Mouse (Mus musculus) neural tube, embryonic 12.5 days (tissue): ENCODE measurements around the gene D6Ertd527e. TPM values are rescaled to one million over a fixed set of nuclear protein-coding genes. Genes with fewer than 3 reads are reported as not detected.
"Not testable (repeated sequence)": the region's sequence is repeated elsewhere in the genome, so short reads cannot be mapped to it uniquely, and the experiment has no call there.

Experiments used
- ATAC-seq: fragments of 200-750 bp; cut with Nextera tagmentation; 2 replicates; pipeline ENCODE4 v1.8.0; 2017; ENCODE audit warnings: low read depth, mild to moderate bottlenecking, moderate TSS enrichment, moderate library complexity; ENCODE audit not compliant: low FRiP score
- H3K27ac ChIP-seq: fragments of 300-500 bp; sonication (generic); 2 replicates; pipeline ENCODE4 v1.5.1; 2016
- H3K27me3 ChIP-seq: fragments of 300-500 bp; sonication (generic); replicated peaks from 2 replicates; pipeline ENCODE4 v1.6.1; 2016; ENCODE audit warnings: mild to moderate bottlenecking
- H3K36me3 ChIP-seq: fragments of 300-500 bp; sonication (generic); 2 replicates; pipeline ENCODE4 v1.6.1; 2016; ENCODE audit warnings: mild to moderate bottlenecking
- H3K4me1 ChIP-seq: fragments of 300-500 bp; sonication (generic); 2 replicates; pipeline ENCODE4 v1.6.1; 2016
- H3K4me2 ChIP-seq: fragments of 300-500 bp; sonication (generic); replicated peaks from 2 replicates; pipeline ENCODE4 v1.6.1; 2016; ENCODE audit warnings: mild to moderate bottlenecking
- H3K4me3 ChIP-seq: fragments of 300-500 bp; sonication (generic); 2 replicates; pipeline ENCODE4 v1.5.1; 2016
- H3K9ac ChIP-seq: fragments of 300-500 bp; sonication (generic); 2 replicates; pipeline ENCODE4 v1.6.1; 2016; ENCODE audit warnings: mild to moderate bottlenecking
- H3K9me3 ChIP-seq: fragments of 300-500 bp; sonication (generic); 2 replicates; pipeline ENCODE4 v1.6.1; 2016; ENCODE audit warnings: mild to moderate bottlenecking
- WGBS: fragments of 180-500 bp; shearing (Covaris S2); methylation state at CpG from one replicate; pipeline ENCODE4 v1.1.7; 2016; 5-methylcytosine and 5-hydroxymethylcytosine counted together
- polyA plus RNA-seq: library from polyadenylated mRNA; unstranded; fragments of >200 nt; fragmentation: Nextera tagmentation; extraction: Ambion mirVana; gene quantifications from 2 replicates; pipeline ENCODE4 v1.2.1, GENCODE M21; 2016

Gene D6Ertd527e
- polyA plus RNA-seq, 1 experiment from 2014 or later, result 0.19 TPM

GRCm38 (mm10) chr6:87092476-87092875, 12.1 kb upstream of the D6Ertd527e start:
- 93% methylated on average over 5 of the region's 5 CpGs for WGBS
- Histone ChIP-seq H3K4me3 (no peak overlapping the region), H3K36me3 (peaks cover 21% of the 10 kb centered on the region), H3K4me2 (no peak overlapping the region), H3K4me1 (no peaks in the 10 kb centered on the region), H3K9me3 (no peaks in the 10 kb centered on the region), H3K27me3 (no peaks in the 10 kb centered on the region), H3K9ac (no peak overlapping the region), H3K27ac (no peak overlapping the region)
- ATAC-seq, result no peak

GRCm38 (mm10) chr6:87093631-87094030, 10.9 kb upstream of the D6Ertd527e start:
- H3K9me3 ChIP-seq, H3K4me2 ChIP-seq, ATAC-seq, H3K27me3 ChIP-seq, H3K9ac ChIP-seq, H3K4me3 ChIP-seq, H3K4me1 ChIP-seq, H3K27ac ChIP-seq: not testable (repeated sequence)
- 93% methylated on average over 8 of the region's 8 CpGs for WGBS
- H3K36me3 ChIP-seq, result peaks cover 12% of the 10 kb centered on the region

GRCm38 (mm10) chr6:87099261-87099660, 5.3 kb upstream of the D6Ertd527e start:
- WGBS, result 13% methylated on average over 3 of the region's 3 CpGs
- peaks cover 8% of the 10 kb centered on the region for H3K4me1 ChIP-seq
- H3K36me3 ChIP-seq, result no peaks in the 10 kb centered on the region
- no peaks in the 10 kb centered on the region for H3K27me3 ChIP-seq
- no peak for ATAC-seq
- H3K4me2 ChIP-seq, result no peak overlapping the region
- H3K9me3 ChIP-seq, result no peaks in the 10 kb centered on the region
- H3K9ac ChIP-seq, result no peak overlapping the region
- H3K4me3 ChIP-seq, result no peak overlapping the region
- H3K27ac ChIP-seq, result no peak overlapping the region

GRCm38 (mm10) chr6:87099671-87100296, 4.8 kb upstream of the D6Ertd527e start:
- Histone ChIP-seq H3K4me1 (peaks cover 8% of the 10 kb centered on the region), H3K9ac (no peak overlapping the region), H3K27ac (no peak overlapping the region), H3K36me3 (no peaks in the 10 kb centered on the region), H3K27me3 (no peaks in the 10 kb centered on the region), H3K9me3 (no peaks in the 10 kb centered on the region), H3K4me3 (no peak overlapping the region), H3K4me2 (no peak overlapping the region)
- 63% methylated on average over 7 of the region's 7 CpGs for WGBS
- ATAC-seq, result no peak

GRCm38 (mm10) chr6:87100297-87101020, 4.1 kb upstream of the D6Ertd527e start:
- Histone ChIP-seq H3K4me3 (no peak overlapping the region), H3K9me3 (no peaks in the 10 kb centered on the region), H3K4me1 (peaks cover 8% of the 10 kb centered on the region), H3K9ac (no peak overlapping the region), H3K36me3 (no peaks in the 10 kb centered on the region), H3K27ac (no peak overlapping the region), H3K4me2 (no peak overlapping the region), H3K27me3 (no peaks in the 10 kb centered on the region)
- WGBS, result 90% methylated on average over 9 of the region's 9 CpGs
- no peak for ATAC-seq

GRCm38 (mm10) chr6:87101281-87101954, 3.1 kb upstream of the D6Ertd527e start:
- Histone ChIP-seq H3K9ac (peak overlapping the region; percentile 49), H3K9me3 (no peaks in the 10 kb centered on the region), H3K4me1 (peaks cover 8% of the 10 kb centered on the region), H3K27me3 (no peaks in the 10 kb centered on the region), H3K4me3 (0 out of 2 replicates have a peak overlapping the region, but pooled peaks have one; percentile 16), H3K4me2 (peak overlapping the region; percentile 56), H3K36me3 (no peaks in the 10 kb centered on the region), H3K27ac (no peak overlapping the region)
- 18% methylated on average over 12 of the region's 12 CpGs for WGBS
- peak; percentile 79 for ATAC-seq

GRCm38 (mm10) chr6:87101955-87102353, 2.6 kb upstream of the D6Ertd527e start:
- H3K4me2 ChIP-seq, result no peak overlapping the region
- peak; percentile 54; the same call in 1 of the 2 replicates for ATAC-seq
- no peaks in the 10 kb centered on the region for H3K27me3 ChIP-seq
- H3K27ac ChIP-seq, result no peak overlapping the region
- H3K9me3 ChIP-seq, result no peaks in the 10 kb centered on the region
- H3K36me3 ChIP-seq, result no peaks in the 10 kb centered on the region
- WGBS, result 40% methylated on average over 4 of the region's 4 CpGs
- peaks cover 8% of the 10 kb centered on the region for H3K4me1 ChIP-seq
- no peak overlapping the region for H3K9ac ChIP-seq
- no peak overlapping the region for H3K4me3 ChIP-seq

GRCm38 (mm10) chr6:87102421-87102911, 2.1 kb upstream of the D6Ertd527e start:
- WGBS, result 46% methylated on average over 7 of the region's 7 CpGs
- Histone ChIP-seq H3K4me1 (peaks cover 8% of the 10 kb centered on the region), H3K36me3 (no peaks in the 10 kb centered on the region), H3K4me3 (no peak overlapping the region), H3K9ac (no peak overlapping the region), H3K9me3 (no peaks in the 10 kb centered on the region), H3K27me3 (no peaks in the 10 kb centered on the region), H3K4me2 (no peak overlapping the region), H3K27ac (no peak overlapping the region)
- no peak for ATAC-seq

GRCm38 (mm10) chr6:87103314-87103713, 1.2 kb upstream of the D6Ertd527e start:
- H3K9ac ChIP-seq, result no peak overlapping the region
- no peaks in the 10 kb centered on the region for H3K36me3 ChIP-seq
- 70% methylated on average over 1 of the region's 1 CpGs for WGBS
- H3K4me1 ChIP-seq, result peaks cover 8% of the 10 kb centered on the region
- H3K9me3 ChIP-seq, result no peaks in the 10 kb centered on the region
- no peak for ATAC-seq
- H3K4me3 ChIP-seq, result no peak overlapping the region
- H3K4me2 ChIP-seq, result no peak overlapping the region
- no peak overlapping the region for H3K27ac ChIP-seq
- no peaks in the 10 kb centered on the region for H3K27me3 ChIP-seq

- Histone ChIP-seq H3K4me2 (no peak overlapping the region), H3K9me3 (no peaks in the 10 kb centered on the region), H3K36me3 (no peaks in the 10 kb centered on the region), H3K27me3 (no peaks in the 10 kb centered on the region), H3K27ac (no peak overlapping the region), H3K4me3 (no peak overlapping the region), H3K9ac (no peak overlapping the region), H3K4me1 (no peaks in the 10 kb centered on the region)
- WGBS, result 92% methylated on average over 1 of the region's 1 CpGs
- no peak for ATAC-seq
Observed at GRCm38 (mm10) chr6:87111493-87111892, 6.9 kb downstream of the D6Ertd527e start.

GRCm38 (mm10) chr6:87112125-87112524, 7.6 kb downstream of the D6Ertd527e start:
- Histone ChIP-seq H3K27ac (no peak overlapping the region), H3K27me3 (no peaks in the 10 kb centered on the region), H3K9ac (no peak overlapping the region), H3K36me3 (no peaks in the 10 kb centered on the region), H3K9me3 (no peaks in the 10 kb centered on the region), H3K4me2 (no peak overlapping the region), H3K4me1 (no peaks in the 10 kb centered on the region), H3K4me3 (no peak overlapping the region)
- no peak for ATAC-seq
- 73% methylated on average over 6 of the region's 6 CpGs for WGBS

- no peaks in the 10 kb centered on the region for H3K27me3 ChIP-seq
- ATAC-seq, result no peak
Observed at GRCm38 (mm10) chr6:87115981-87116380, 11.4 kb downstream of the D6Ertd527e start.

More at GRCm38 (mm10) chr6:87115981-87116380, 11.4 kb downstream of the D6Ertd527e start:
- Histone ChIP-seq H3K9me3 (no peaks in the 10 kb centered on the region), H3K9ac (no peak overlapping the region), H3K36me3 (no peaks in the 10 kb centered on the region), H3K27ac (no peak overlapping the region), H3K4me1 (no peaks in the 10 kb centered on the region), H3K4me2 (no peak overlapping the region), H3K4me3 (no peak overlapping the region)
- 79% methylated on average over 2 of the region's 2 CpGs for WGBS
